Mouse (Mus musculus): ENCODE data around the gene Platr17. TPM values are rescaled to one million over a fixed set of nuclear protein-coding genes. Genes with fewer than 3 reads are reported as not detected.
"Not testable (repeated sequence)": the region's sequence is repeated elsewhere in the genome, so short reads cannot be mapped to it uniquely, and the experiment has no call there.

Gene Platr17
- polyA plus RNA-seq, 1 experiment from 2014 or later = 0.18 TPM

DNA sequence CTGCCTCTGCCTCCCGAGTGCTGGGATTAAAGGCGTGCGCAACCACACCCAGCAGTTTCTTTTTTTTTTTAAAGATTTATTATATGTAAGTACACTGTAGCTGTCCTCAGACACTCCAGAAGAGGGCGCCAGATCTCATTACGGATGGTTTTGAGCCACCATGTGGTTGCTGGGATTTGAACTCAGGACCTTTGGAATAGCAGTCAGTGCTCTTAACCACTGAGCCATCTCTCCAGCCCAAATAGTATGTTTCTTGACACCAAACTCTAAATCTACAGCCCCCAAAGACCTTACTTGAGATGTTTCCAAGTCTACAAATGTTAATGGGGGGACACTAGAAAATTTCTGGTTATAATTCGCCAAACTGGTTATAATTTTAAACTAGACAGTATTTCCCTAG is 13.0 kb upstream of the Platr17 start:
- ATAC-seq; H3K9me3 ChIP-seq; H3K9ac ChIP-seq; H3K27ac ChIP-seq; H3K36me3 ChIP-seq; H3K4me2 ChIP-seq (replicated peaks); H3K27me3 ChIP-seq (replicated peaks); H3K4me1 ChIP-seq (replicated peaks); H3K4me3 ChIP-seq (replicated peaks): not testable (repeated sequence)
- 72% methylated on average over 6 of the region's 6 CpGs for WGBS

GRCm38 (mm10) chr17:33892429-33892828 is 12.5 kb upstream of the Platr17 start:
- Histone ChIP-seq H3K36me3 (no peaks in the 10 kb centered on the region), H3K27me3 (replicated peaks) (no peaks in the 10 kb centered on the region), H3K4me1 (replicated peaks) (peaks cover 4% of the 10 kb centered on the region; the same call in 1 of the 2 replicates), H3K9ac (no peak overlapping the region), H3K4me3 (replicated peaks) (no peak overlapping the region), H3K4me2 (replicated peaks) (no peak overlapping the region), H3K9me3 (no peaks in the 10 kb centered on the region), H3K27ac (no peak overlapping the region)
- 23% methylated on average over 7 of the region's 7 CpGs for WGBS
- no peak for ATAC-seq

- not testable (repeated sequence) for H3K9me3 ChIP-seq; H3K27me3 ChIP-seq (replicated peaks); H3K4me3 ChIP-seq (replicated peaks); ATAC-seq; H3K4me2 ChIP-seq (replicated peaks); H3K36me3 ChIP-seq; H3K27ac ChIP-seq; H3K9ac ChIP-seq; H3K4me1 ChIP-seq (replicated peaks)
- 65% methylated on average over 4 of the region's 4 CpGs for whole genome bisulfite sequencing
Measured at GRCm38 (mm10) chr17:33893011-33893410, 11.9 kb upstream of the Platr17 start.

DNA sequence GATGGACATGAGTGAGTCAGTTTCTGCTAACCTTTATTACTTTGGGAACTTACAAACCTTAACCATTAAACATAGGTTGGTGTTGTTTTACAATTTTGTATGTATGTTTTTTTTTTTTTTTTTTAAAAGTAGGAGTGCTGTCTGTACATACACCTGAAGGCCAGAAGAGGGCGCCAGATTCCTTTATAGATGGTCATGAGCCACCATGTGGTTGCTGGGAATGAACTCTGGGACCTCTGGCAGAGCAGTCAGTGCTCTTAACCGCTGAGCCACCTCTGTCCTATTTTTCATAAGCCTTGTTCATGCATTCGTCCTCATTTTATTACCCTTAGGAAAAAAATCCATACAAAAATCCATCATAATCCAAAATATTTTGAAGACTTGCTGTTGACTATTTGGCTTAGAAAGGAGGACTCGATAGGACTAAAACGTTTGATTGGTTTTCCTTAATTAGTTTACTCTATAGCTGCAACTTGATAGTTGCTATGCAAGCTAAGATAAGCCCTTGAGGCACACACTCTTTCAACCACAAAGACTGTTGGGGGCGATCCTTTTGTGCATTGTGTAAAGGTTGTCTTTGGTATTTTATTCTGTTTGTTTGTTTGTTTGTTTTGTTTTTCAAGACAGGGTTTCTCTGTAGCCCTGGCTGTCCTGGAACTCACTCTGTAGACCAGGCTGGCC is 7.7 kb upstream of the Platr17 start:
- 40% methylated on average over 6 of the region's 6 CpGs for WGBS
- H3K9me3 ChIP-seq = no peaks in the 10 kb centered on the region
- no peaks in the 10 kb centered on the region for H3K4me1 ChIP-seq (replicated peaks)
- no peaks in the 10 kb centered on the region for H3K36me3 ChIP-seq
- no peak overlapping the region for H3K4me3 ChIP-seq (replicated peaks)
- no peak overlapping the region for H3K27ac ChIP-seq
- no peak for ATAC-seq
- no peak overlapping the region for H3K9ac ChIP-seq
- no peak overlapping the region for H3K4me2 ChIP-seq (replicated peaks)
- H3K27me3 ChIP-seq (replicated peaks) = no peaks in the 10 kb centered on the region

DNA sequence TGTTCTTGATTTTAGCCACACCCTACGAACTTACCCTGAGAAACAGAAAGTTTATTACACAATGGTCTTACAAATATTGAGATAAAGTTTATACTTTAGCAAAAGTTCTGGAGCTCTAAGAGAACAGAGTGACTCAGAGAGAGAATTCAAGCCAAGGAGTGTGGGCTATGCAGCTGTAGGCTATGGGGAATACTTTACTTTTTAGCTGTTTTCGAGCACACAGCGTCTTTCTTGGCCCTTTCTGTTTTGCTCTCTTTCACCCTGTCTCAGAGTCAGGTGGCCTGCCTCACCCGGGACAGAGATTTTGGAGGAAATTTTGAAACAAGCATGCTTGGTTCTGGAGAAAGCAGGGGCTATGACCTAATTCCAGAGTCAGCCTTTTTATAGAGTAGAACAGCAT is 6.7 kb upstream of the Platr17 start:
- H3K9me3 ChIP-seq; H3K36me3 ChIP-seq; H3K27me3 ChIP-seq (replicated peaks); H3K27ac ChIP-seq; H3K4me2 ChIP-seq (replicated peaks); ATAC-seq; H3K4me1 ChIP-seq (replicated peaks); H3K4me3 ChIP-seq (replicated peaks); H3K9ac ChIP-seq: not testable (repeated sequence)
- WGBS = 82% methylated on average over 4 of the region's 4 CpGs

DNA sequence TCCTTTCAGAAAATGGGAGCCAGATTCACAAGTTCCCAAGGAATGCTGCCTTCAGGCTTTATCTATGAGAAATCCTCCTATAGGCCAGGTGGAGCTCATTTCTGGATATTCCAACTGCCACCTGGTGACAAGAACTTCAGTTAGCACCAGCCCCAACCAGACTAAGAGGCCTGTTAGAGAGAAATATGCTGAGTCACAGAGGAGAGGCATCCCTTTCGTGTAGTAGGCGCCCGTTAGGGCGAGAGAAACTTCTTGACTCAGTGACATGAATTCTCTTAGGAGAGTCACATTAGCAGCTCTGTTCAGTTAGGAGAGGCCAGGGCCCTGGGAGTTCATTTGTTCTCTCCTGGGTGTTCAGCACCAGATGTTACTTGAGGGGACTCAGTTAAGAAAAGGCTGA is 5.3 kb upstream of the Platr17 start:
- no peak overlapping the region for H3K4me3 ChIP-seq (replicated peaks)
- H3K4me1 ChIP-seq (replicated peaks) = no peaks in the 10 kb centered on the region
- no peak overlapping the region for H3K27ac ChIP-seq
- no peaks in the 10 kb centered on the region for H3K27me3 ChIP-seq (replicated peaks)
- no peak overlapping the region for H3K4me2 ChIP-seq (replicated peaks)
- no peak for ATAC-seq
- no peak overlapping the region for H3K9ac ChIP-seq
- 89% methylated on average over 4 of the region's 4 CpGs for WGBS
- no peaks in the 10 kb centered on the region for H3K36me3 ChIP-seq
- no peaks in the 10 kb centered on the region for H3K9me3 ChIP-seq

DNA sequence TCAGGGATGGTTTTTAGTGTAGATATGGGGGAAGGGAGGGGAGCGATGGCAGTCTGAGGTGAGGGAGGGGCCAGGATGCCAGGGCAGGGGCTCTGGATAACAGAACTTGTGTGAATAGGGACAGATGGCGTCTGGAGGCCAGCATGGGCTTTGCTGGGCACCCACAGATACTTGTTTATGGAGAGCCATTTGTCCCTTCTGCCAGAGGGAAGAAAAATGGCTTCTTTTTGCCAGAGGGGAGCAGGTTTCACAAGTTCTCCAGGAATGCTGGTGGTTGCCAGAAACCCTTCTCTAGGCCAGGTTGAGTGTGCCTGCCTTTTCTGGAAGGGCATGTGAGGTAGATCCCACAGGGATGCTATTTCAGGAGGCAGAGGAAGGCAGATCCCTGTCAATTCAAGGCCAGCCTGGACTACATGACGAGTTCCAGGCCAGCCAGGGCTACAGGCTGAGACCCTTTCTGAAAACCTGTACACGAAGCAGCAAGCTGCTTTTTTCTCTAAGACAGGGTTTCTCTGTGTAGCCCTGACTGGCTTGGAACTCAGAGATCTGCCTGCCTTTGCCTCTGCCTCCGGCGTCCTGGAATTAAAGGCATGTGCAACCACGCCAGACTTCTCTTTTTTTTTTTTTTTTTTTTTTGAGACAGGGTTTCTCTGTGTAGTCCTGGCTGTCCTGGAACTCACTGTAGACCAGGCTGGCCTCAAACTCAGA is 4.5 kb upstream of the Platr17 start:
- Histone ChIP-seq H3K27ac (no peak overlapping the region), H3K27me3 (replicated peaks) (no peaks in the 10 kb centered on the region), H3K9me3 (no peaks in the 10 kb centered on the region)

GRCm38 (mm10) chr17:33900989-33901314 is 4.0 kb upstream of the Platr17 start:
- no peaks in the 10 kb centered on the region for H3K4me1 ChIP-seq (replicated peaks)
- H3K27me3 ChIP-seq (replicated peaks) = no peaks in the 10 kb centered on the region
- no peak for ATAC-seq
- no peak overlapping the region for H3K4me2 ChIP-seq (replicated peaks)
- H3K4me3 ChIP-seq (replicated peaks) = no peak overlapping the region
- H3K36me3 ChIP-seq = no peaks in the 10 kb centered on the region
- H3K9ac ChIP-seq = no peak overlapping the region
- no peak overlapping the region for H3K27ac ChIP-seq
- no peaks in the 10 kb centered on the region for H3K9me3 ChIP-seq
- 70% methylated on average over 4 of the region's 4 CpGs for WGBS

More for the DNA sequence above, 4.5 kb upstream of the Platr17 start:
- H3K36me3 ChIP-seq = no peaks in the 10 kb centered on the region
- peak; percentile 26; the same call in 1 of the 2 replicates for ATAC-seq
- WGBS = 47% methylated on average over 7 of the region's 7 CpGs
- no peak overlapping the region for H3K4me2 ChIP-seq (replicated peaks)
- no peak overlapping the region for H3K4me3 ChIP-seq (replicated peaks)
- no peak overlapping the region for H3K9ac ChIP-seq
- no peaks in the 10 kb centered on the region for H3K4me1 ChIP-seq (replicated peaks)

DNA sequence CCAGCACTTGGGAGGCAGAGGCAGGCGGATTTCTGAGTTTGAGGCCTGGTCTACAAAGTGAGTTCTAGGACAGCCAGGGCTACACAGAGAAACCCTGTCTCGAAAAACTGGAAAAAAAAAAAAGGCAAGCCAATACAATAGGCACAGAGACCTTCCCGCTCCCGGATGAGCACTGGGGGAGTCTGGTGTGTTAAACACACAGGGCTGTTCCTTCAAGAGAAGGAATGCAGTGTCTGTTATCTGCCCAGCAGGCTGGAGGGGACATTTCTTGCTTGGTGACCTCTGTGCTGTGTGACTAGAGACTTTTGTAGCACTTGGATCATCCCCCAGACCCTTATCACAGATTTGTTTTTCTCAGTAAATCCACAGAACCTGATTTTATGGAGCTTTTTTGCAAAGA is 3.3 kb upstream of the Platr17 start:
- H3K4me2 ChIP-seq (replicated peaks) = no peak overlapping the region
- no peak overlapping the region for H3K27ac ChIP-seq
- H3K4me1 ChIP-seq (replicated peaks) = no peaks in the 10 kb centered on the region
- no peaks in the 10 kb centered on the region for H3K9me3 ChIP-seq
- no peak overlapping the region for H3K9ac ChIP-seq
- no peaks in the 10 kb centered on the region for H3K27me3 ChIP-seq (replicated peaks)
- WGBS = 55% methylated on average over 4 of the region's 4 CpGs
- no peak for ATAC-seq
- no peaks in the 10 kb centered on the region for H3K36me3 ChIP-seq
- no peak overlapping the region for H3K4me3 ChIP-seq (replicated peaks)

DNA sequence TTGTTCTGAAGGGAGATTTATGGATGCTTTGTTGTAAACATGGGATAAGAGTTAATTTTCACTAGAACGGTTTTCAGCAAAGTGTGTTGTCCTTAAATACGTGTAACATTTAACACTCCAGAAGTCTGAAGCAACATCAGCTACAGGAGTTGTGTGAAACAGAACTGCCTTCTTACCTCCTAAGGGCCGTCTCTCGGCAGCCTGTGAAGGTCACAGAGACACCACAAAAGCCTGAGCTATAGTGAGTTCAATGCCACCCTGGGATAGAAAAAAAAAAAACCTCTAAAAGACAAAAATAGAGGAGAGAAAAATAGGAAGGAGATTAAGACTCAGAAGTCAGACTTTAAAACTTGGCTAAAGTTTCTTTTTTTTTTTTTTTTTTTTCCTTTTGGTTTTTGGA is 2.9 kb upstream of the Platr17 start:
- Histone ChIP-seq H3K27me3 (replicated peaks) (no peaks in the 10 kb centered on the region), H3K9ac (no peak overlapping the region), H3K4me1 (replicated peaks) (no peaks in the 10 kb centered on the region), H3K27ac (no peak overlapping the region), H3K4me3 (replicated peaks) (no peak overlapping the region), H3K36me3 (no peaks in the 10 kb centered on the region), H3K9me3 (no peaks in the 10 kb centered on the region), H3K4me2 (replicated peaks) (no peak overlapping the region)
- WGBS = 26% methylated on average over 4 of the region's 4 CpGs
- ATAC-seq = no peak

DNA sequence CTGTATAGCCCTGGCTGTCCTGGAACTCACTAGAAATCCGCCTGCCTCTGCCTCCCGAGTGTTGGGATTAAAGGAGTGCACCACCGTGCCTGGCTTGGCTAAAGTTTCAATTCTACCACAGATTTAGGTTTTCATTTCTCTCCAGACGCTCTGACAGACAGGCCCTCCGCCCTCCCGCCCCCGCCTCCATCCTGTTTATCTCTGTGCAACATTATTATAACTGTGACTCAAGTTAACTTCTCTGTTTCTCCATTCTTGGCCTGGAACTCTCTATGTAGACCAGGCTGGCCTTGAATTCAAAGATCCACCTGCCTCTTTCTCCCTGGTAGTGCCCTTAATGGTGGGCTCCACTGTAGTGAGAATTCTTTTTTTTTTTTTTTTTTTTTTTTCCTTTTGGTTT is 2.4 kb upstream of the Platr17 start:
- Histone ChIP-seq H3K4me1 (replicated peaks) (no peaks in the 10 kb centered on the region), H3K9ac (no peak overlapping the region), H3K4me3 (replicated peaks) (no peak overlapping the region), H3K27ac (no peak overlapping the region), H3K9me3 (no peaks in the 10 kb centered on the region), H3K27me3 (replicated peaks) (no peaks in the 10 kb centered on the region), H3K4me2 (replicated peaks) (no peak overlapping the region), H3K36me3 (no peaks in the 10 kb centered on the region)
- WGBS = 81% methylated on average over 7 of the region's 7 CpGs
- no peak for ATAC-seq

DNA sequence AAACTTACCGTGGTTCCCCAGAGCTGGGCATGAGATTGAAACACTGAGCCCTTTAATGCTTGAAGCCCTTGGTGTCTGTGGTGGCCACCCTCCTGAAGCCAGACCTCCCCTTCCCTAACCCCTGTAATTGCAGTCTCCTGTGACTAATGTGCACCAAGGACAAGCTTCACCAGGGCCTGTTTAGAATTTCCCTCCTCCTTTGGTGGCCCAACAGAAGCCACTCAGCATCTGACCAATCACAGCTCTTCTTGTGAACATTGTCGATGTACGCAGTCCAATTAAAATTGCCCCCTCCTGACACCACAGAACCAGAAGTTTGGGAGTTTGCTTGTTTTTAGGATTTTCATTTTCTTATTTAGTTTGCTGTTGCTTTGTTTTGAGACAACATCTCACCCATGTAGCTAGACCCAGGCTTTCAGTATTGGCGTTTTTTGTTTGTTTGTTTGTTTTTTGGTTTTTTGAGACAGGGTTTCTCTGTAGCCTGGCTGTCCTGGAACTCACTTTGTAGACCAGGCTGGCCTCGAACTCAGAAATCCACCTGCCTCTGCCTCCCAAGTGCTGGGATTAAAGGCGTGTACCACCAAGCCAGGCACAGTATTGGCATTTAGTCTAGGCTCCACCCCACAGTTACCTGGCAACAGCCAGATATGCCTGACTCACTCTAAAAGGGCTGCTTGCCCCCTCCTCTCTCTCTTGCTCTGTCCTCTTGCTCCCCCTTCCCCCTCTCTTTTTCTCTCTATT is 854 bp upstream of the Platr17 start:
- H3K36me3 ChIP-seq; H3K4me2 ChIP-seq (replicated peaks); H3K9me3 ChIP-seq; ATAC-seq; H3K27me3 ChIP-seq (replicated peaks); H3K9ac ChIP-seq; H3K4me1 ChIP-seq (replicated peaks); H3K27ac ChIP-seq; H3K4me3 ChIP-seq (replicated peaks): not testable (repeated sequence)
- WGBS = 72% methylated on average over 6 of the region's 6 CpGs

All from intestine, embryonic 15.5 days (tissue).